Mouse (Mus musculus): ENCODE data around the gene Cox8b. TPM values are rescaled to one million over a fixed set of nuclear protein-coding genes. Genes with fewer than 3 reads are reported as not detected.

Cox8b gene
- total and polyA plus RNA-seq, 3 experiments, result not detected

DNA sequence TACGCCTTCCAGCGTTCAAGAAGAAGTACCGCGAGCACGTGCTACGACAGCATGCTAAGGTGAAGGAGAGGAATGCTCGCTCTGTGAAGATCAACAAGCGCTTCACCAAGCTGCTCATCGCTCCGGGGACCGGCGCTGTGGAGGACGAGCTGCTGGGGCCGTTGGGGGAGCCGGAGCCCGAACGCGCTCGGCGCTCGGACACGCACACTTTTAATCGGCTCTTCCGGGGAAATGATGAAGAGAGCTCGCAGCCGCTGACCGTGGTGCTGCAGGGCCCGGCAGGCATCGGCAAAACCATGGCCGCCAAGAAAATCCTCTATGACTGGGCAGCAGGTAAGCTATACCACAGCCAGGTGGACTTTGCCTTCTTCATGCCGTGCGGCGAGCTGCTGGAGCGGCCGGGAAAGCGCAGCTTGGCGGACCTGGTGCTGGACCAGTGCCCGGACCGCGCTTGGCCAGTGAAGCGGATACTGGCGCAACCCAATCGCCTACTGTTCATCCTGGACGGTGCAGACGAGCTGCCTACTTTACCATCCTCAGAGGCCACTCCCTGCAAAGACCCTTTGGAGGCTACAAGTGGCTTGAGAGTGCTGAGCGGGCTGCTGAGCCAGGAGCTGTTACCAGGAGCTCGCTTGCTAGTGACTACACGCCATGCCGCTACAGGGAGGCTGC is 22.3 kb upstream of the Cox8b start:
- Histone ChIP-seq H3K9ac (ENCODE audit: control insufficient read depth, low read depth, low read length, poor library complexity, severe bottlenecking) (no peak overlapping the region), H3K36me3 (ENCODE audit: control insufficient read depth in 1 of 2, insufficient read depth in 2 of 2, low read length in 2 of 2) (peaks cover 0 to 4% of the 10 kb centered on the region in 2 experiments; a peak in 2 of 4 replicates), H3K4me3 (ENCODE audit: control insufficient read depth in 1 of 2, insufficient read depth in 1 of 2, low read depth in 2 of 2, low read length in 2 of 2) (no peak overlapping the region), H3K27ac (ENCODE audit: control insufficient read depth, low read depth, low read length) (no peak overlapping the region), H3K9me3 (replicated peaks; ENCODE audit: insufficient read depth, low read length) (no peaks in the 10 kb centered on the region), H3K79me2 (ENCODE audit: control insufficient read depth, insufficient read depth, low read length, poor library complexity) (no peaks in the 10 kb centered on the region), H3K27me3 (ENCODE audit: control insufficient read depth in 1 of 2, insufficient read depth in 2 of 2, low read length in 2 of 2) (peaks cover 0 to 9% of the 10 kb centered on the region in 2 experiments; a peak in 3 of 4 replicates), H3K4me1 (ENCODE audit: control insufficient read depth in 1 of 2, insufficient read depth in 2 of 2, low read length in 2 of 2) (peaks cover 0 to 9% of the 10 kb centered on the region in 2 experiments; a peak in 1 of 4 replicates)
- DNase-seq (ENCODE audit: low read depth, low spot score), result no peak
- TF ChIP-seq RCOR1 (IDR thresholded peaks at IDR 0.05; ENCODE audit: low read depth, low read length), result no peak
- TF ChIP-seq MAX (IDR thresholded peaks at IDR 0.05; ENCODE audit: low read length), result no peak
- TF ChIP-seq GATA1 (IDR thresholded peaks at IDR 0.05; ENCODE audit: low read depth, low read length), result no peak
- TF ChIP-seq CHD2 (IDR thresholded peaks at IDR 0.05; ENCODE audit: low read length), result no peak
- TF ChIP-seq POLR2AphosphoS5 (IDR thresholded peaks at IDR 0.05; ENCODE audit: borderline replicate concordance, low read depth, low read length), result no peak
- TF ChIP-seq MEF2A (IDR thresholded peaks at IDR 0.05; ENCODE audit: extremely low read depth, insufficient replicate concordance, low read depth, low read length, poor library complexity, severe bottlenecking), result no peak
- TF ChIP-seq MXI1 (IDR thresholded peaks at IDR 0.05; ENCODE audit: low read depth, low read length), result no peak
- no peak for TF ChIP-seq TBP (IDR thresholded peaks at IDR 0.05; ENCODE audit: low read depth, low read length)
- no peak for TF ChIP-seq POLR2AphosphoS2 (IDR thresholded peaks at IDR 0.05; ENCODE audit: low read length)
- no peak for TF ChIP-seq UBTF (IDR thresholded peaks at IDR 0.05; ENCODE audit: borderline replicate concordance, insufficient read depth, low read depth, low read length)
- no peak for TF ChIP-seq MAZ (IDR thresholded peaks at IDR 0.05; ENCODE audit: low read depth, low read length)
- no peak for TF ChIP-seq POLR2A (IDR thresholded peaks at IDR 0.05; ENCODE audit: control insufficient read depth in 1 of 2, insufficient read depth in 1 of 2, low read depth in 1 of 2, low read length in 2 of 2, poor library complexity in 1 of 2)
- no peak for TF ChIP-seq ZC3H11A (IDR thresholded peaks at IDR 0.05; ENCODE audit: low read depth, low read length)
- TF ChIP-seq USF2 (IDR thresholded peaks at IDR 0.05; ENCODE audit: borderline replicate concordance in 1 of 2, insufficient read depth in 1 of 2, low read depth in 1 of 2, low read length in 2 of 2), result no peak
- no peak for TF ChIP-seq MAFK (IDR thresholded peaks at IDR 0.05; ENCODE audit: borderline replicate concordance, low read depth, low read length)
- TF ChIP-seq GABPA (IDR thresholded peaks at IDR 0.05; ENCODE audit: low read depth, low read length), result no peak
- no peak for TF ChIP-seq HCFC1 (IDR thresholded peaks at IDR 0.05; ENCODE audit: low read depth, low read length)

DNA sequence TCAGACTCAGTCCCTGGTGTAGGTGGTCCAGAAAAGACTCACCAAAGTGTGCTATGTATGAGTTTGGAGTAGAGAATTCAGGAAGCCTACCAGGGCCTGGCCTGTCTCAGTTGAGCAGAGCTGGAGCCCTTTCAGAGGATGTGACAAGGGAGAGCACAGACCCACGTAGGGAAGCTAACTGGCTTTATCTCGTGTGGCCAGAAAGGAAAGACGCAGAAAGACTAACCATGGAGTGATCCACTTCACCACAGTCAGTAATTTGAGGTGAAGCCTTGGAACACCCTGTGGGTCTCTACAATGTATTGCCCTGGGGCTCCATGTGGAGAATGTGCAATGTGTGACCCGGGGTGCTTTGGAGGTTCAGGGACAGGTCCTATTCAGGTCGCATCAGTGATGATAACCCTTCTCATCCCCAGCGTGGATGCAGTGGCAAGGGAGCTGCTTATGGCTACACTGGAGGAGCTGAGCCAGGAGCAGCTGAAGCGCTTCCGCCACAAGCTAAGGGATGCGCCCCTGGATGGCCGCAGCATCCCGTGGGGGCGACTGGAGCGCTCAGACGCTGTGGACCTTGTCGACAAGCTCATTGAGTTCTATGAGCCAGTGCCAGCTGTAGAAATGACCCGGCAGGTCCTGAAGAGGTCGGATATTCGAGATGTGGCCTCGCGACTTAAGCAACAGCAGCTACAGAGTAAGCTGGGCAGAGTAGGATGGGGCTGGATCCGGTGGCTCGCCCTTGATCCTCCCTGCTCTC is 21.2 kb upstream of the Cox8b start:
- H3K4me1 ChIP-seq (ENCODE audit: control insufficient read depth in 1 of 2, insufficient read depth in 2 of 2, low read length in 2 of 2), result peaks cover 0 to 9% of the 10 kb centered on the region in 2 experiments; a peak in 1 of 4 replicates
- H3K27ac ChIP-seq (ENCODE audit: control insufficient read depth, low read depth, low read length), result no peak overlapping the region
- no peak for DNase-seq (ENCODE audit: low read depth, low spot score)
- H3K36me3 ChIP-seq (ENCODE audit: control insufficient read depth in 1 of 2, insufficient read depth in 2 of 2, low read length in 2 of 2), result peaks cover 0 to 4% of the 10 kb centered on the region in 2 experiments; a peak in 2 of 4 replicates
- TF ChIP-seq MAZ (IDR thresholded peaks at IDR 0.05; ENCODE audit: low read depth, low read length) (no peak), POLR2AphosphoS5 (IDR thresholded peaks at IDR 0.05; ENCODE audit: borderline replicate concordance, low read depth, low read length) (no peak), GATA1 (IDR thresholded peaks at IDR 0.05; ENCODE audit: low read depth, low read length) (no peak), UBTF (IDR thresholded peaks at IDR 0.05; ENCODE audit: borderline replicate concordance, insufficient read depth, low read depth, low read length) (no peak), ETS1 (IDR thresholded peaks at IDR 0.05; ENCODE audit: low read depth, low read length) (no peak), MXI1 (IDR thresholded peaks at IDR 0.05; ENCODE audit: low read depth, low read length) (no peak), TCF12 (IDR thresholded peaks at IDR 0.05; ENCODE audit: low read depth, low read length) (no peak), NRF1 (IDR thresholded peaks at IDR 0.05; ENCODE audit: insufficient read depth, low read depth, low read length, poor library complexity, severe bottlenecking) (no peak), HCFC1 (IDR thresholded peaks at IDR 0.05; ENCODE audit: low read depth, low read length) (no peak), MEF2A (IDR thresholded peaks at IDR 0.05; ENCODE audit: extremely low read depth, insufficient replicate concordance, low read depth, low read length, poor library complexity, severe bottlenecking) (no peak), BHLHE40 (IDR thresholded peaks at IDR 0.05; ENCODE audit: borderline replicate concordance, low read depth, low read length) (no peak), ZMIZ1 (IDR thresholded peaks at IDR 0.05; ENCODE audit: low read depth, low read length) (no peak), JUND (IDR thresholded peaks at IDR 0.05; ENCODE audit: low read depth, low read length) (no peak), TAL1 (IDR thresholded peaks at IDR 0.05; ENCODE audit: low read length) (no peak), GABPA (IDR thresholded peaks at IDR 0.05; ENCODE audit: low read depth, low read length) (no peak)
- H3K9me3 ChIP-seq (replicated peaks; ENCODE audit: insufficient read depth, low read length), result no peaks in the 10 kb centered on the region
- H3K27me3 ChIP-seq (ENCODE audit: control insufficient read depth in 1 of 2, insufficient read depth in 2 of 2, low read length in 2 of 2), result peaks cover 0 to 9% of the 10 kb centered on the region in 2 experiments; a peak in 3 of 4 replicates
- no peak overlapping the region for H3K9ac ChIP-seq (ENCODE audit: control insufficient read depth, low read depth, low read length, poor library complexity, severe bottlenecking)
- no peaks in the 10 kb centered on the region for H3K79me2 ChIP-seq (ENCODE audit: control insufficient read depth, insufficient read depth, low read length, poor library complexity)
- H3K4me3 ChIP-seq (ENCODE audit: control insufficient read depth in 1 of 2, insufficient read depth in 1 of 2, low read depth in 2 of 2, low read length in 2 of 2), result no peak overlapping the region
